Mouse (Mus musculus) megakaryocyte, embryonic 14.5 days (primary cell): Measurements from ENCODE around the gene Dusp3.

Experiments used
- FLI1 ChIP-seq: IDR thresholded peaks from 2 replicates; pipeline ENCODE4 v1.6.1; 2012; ENCODE audit warnings: low read length, inconsistent platforms, mixed read lengths
- GATA1 ChIP-seq: IDR thresholded peaks from 3 replicates; pipeline ENCODE4 v1.6.1; 2012; ENCODE audit warnings: mixed read lengths, low read length, inconsistent platforms, borderline replicate concordance

- no peak for TF ChIP-seq GATA1
- no peak for TF ChIP-seq FLI1
Measured at GRCm38 (mm10) chr11:101994100-101994499, 7.3 kb upstream of the Dusp3 start.
